Mouse (Mus musculus) lung, embryonic 15.5 days (tissue): ENCODE measurements around the gene Arl5c. TPM values are rescaled to one million over a fixed set of nuclear protein-coding genes. Genes with fewer than 3 reads are reported as not detected.
A peak's percentile ranks its signal among the peaks of the same experiment; 100 is the strongest.

ENCODE experiments used
- ATAC-seq: fragments of 200-750 bp; cut with Nextera tagmentation; 2 replicates; pipeline ENCODE4 v1.8.0; 2017; ENCODE audit warnings: moderate number of reproducible peaks, borderline replicate concordance; ENCODE audit not compliant: low FRiP score, low TSS enrichment; ENCODE audit errors: extremely low read depth
- H3K27ac ChIP-seq: fragments of 300-500 bp; sonication (generic); 2 replicates; pipeline ENCODE4 v1.5.1; 2015; ENCODE audit warnings: moderate library complexity, mild to moderate bottlenecking, inconsistent platforms
- H3K27me3 ChIP-seq: fragments of 300-500 bp; sonication (generic); 2 replicates; pipeline ENCODE4 v1.6.1; 2015; ENCODE audit warnings: inconsistent platforms
- H3K36me3 ChIP-seq: fragments of 300-500 bp; sonication (generic); 2 replicates; pipeline ENCODE4 v1.6.1; 2015; ENCODE audit warnings: inconsistent platforms
- H3K4me1 ChIP-seq: fragments of 300-500 bp; sonication (generic); 2 replicates; pipeline ENCODE4 v1.6.1; 2015; ENCODE audit warnings: inconsistent platforms
- H3K4me2 ChIP-seq: fragments of 300-500 bp; sonication (generic); 2 replicates; pipeline ENCODE4 v1.6.1; 2015; ENCODE audit warnings: inconsistent platforms, mild to moderate bottlenecking, moderate library complexity
- H3K4me3 ChIP-seq: fragments of 300-500 bp; sonication (generic); 2 replicates; pipeline ENCODE4 v1.5.1; 2015; ENCODE audit warnings: mild to moderate bottlenecking, inconsistent platforms
- H3K9ac ChIP-seq: fragments of 300-500 bp; sonication (generic); 2 replicates; pipeline ENCODE4 v1.6.1; 2015; ENCODE audit warnings: inconsistent platforms
- H3K9me3 ChIP-seq: fragments of 300-500 bp; sonication (generic); 2 replicates; pipeline ENCODE4 v1.6.1; 2016; ENCODE audit warnings: inconsistent platforms
- WGBS: fragments of 180-500 bp; shearing (Covaris S2); methylation state at CpG from one replicate; pipeline ENCODE4 v1.1.7; 2015; 5-methylcytosine and 5-hydroxymethylcytosine counted together
- polyA plus RNA-seq: library from polyadenylated mRNA; unstranded; fragments of >200 nt; fragmentation: Nextera tagmentation; extraction: Ambion mirVana; gene quantifications from 2 replicates; pipeline ENCODE4 v1.2.1, GENCODE M21; 2015

Arl5c gene
- polyA plus RNA-seq, 1 experiment from 2014 or later = 9.0 TPM

DNA sequence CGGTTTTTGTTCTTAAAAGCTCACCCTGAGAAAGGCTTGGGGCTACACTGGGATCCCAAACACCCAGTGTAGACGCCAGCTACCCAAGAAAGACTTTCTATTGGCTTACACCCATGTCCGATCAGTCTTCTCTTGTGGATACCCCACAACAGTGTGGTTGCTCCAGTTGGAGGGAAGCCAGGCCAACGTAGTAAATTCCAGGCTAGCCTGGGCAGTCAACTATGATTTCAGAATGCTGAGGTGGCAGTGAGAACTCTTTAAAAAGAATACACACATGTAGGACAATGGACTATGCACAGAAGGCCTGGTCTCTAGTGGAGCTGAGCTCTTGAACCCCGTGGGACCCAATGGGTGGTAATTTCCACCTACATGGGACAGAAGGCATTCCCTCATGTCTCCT lies 21.2 kb downstream of the Arl5c start:
- no peak overlapping the region for H3K4me2 ChIP-seq
- WGBS = 72% methylated on average over 5 of the region's 5 CpGs
- peaks cover 16% of the 10 kb centered on the region for H3K4me1 ChIP-seq
- no peak for ATAC-seq
- H3K4me3 ChIP-seq = no peak overlapping the region
- H3K27me3 ChIP-seq = no peaks in the 10 kb centered on the region
- no peak overlapping the region for H3K9ac ChIP-seq
- no peaks in the 10 kb centered on the region for H3K36me3 ChIP-seq
- H3K9me3 ChIP-seq = no peaks in the 10 kb centered on the region
- no peak overlapping the region for H3K27ac ChIP-seq

DNA sequence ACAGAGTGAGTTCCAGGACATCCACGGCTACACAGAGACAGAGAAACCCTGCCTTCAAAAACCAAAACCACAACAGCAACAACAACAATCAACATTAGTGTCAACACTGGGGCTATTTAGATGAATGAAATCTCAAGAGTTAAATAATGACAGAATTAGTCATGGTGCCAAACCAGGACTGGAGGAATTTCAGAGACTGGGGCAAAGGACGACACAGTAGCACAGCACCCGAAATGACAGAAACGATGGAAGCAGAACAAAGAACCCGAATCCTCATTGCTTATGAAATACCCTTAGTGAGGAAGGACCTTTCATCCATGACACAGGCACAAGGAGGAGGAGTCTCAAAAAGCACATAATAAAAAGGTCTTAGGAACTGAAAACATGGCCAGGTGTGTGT lies 21.8 kb downstream of the Arl5c start:
- H3K27me3 ChIP-seq = no peaks in the 10 kb centered on the region
- H3K4me2 ChIP-seq = no peak overlapping the region
- 83% methylated on average over 5 of the region's 5 CpGs for WGBS
- no peak for ATAC-seq
- no peaks in the 10 kb centered on the region for H3K36me3 ChIP-seq
- H3K4me3 ChIP-seq = no peak overlapping the region
- no peak overlapping the region for H3K27ac ChIP-seq
- H3K9ac ChIP-seq = no peak overlapping the region
- H3K9me3 ChIP-seq = no peaks in the 10 kb centered on the region
- H3K4me1 ChIP-seq = peaks cover 16% of the 10 kb centered on the region

GRCm38 (mm10) chr11:97972434-97972833 lies 23.5 kb downstream of the Arl5c start:
- Histone ChIP-seq H3K4me3 (no peak overlapping the region), H3K27me3 (no peaks in the 10 kb centered on the region; the same call in 1 of the 2 replicates), H3K36me3 (no peaks in the 10 kb centered on the region), H3K27ac (no peak overlapping the region), H3K4me2 (no peak overlapping the region), H3K9ac (no peak overlapping the region), H3K4me1 (peaks cover 16% of the 10 kb centered on the region), H3K9me3 (no peaks in the 10 kb centered on the region)
- WGBS = 56% methylated on average over 2 of the region's 2 CpGs
- ATAC-seq = no peak

GRCm38 (mm10) chr11:97971232-97971631 lies 24.7 kb downstream of the Arl5c start:
- Histone ChIP-seq H3K4me1 (peaks cover 16% of the 10 kb centered on the region), H3K9me3 (no peaks in the 10 kb centered on the region), H3K4me3 (no peak overlapping the region), H3K27me3 (no peaks in the 10 kb centered on the region; the same call in 1 of the 2 replicates), H3K36me3 (no peaks in the 10 kb centered on the region), H3K9ac (no peak overlapping the region), H3K4me2 (peak overlapping the region; percentile 32), H3K27ac (no peak overlapping the region; the same call in 1 of the 2 replicates)
- ATAC-seq = peak; percentile 87
- WGBS = 16% methylated on average over 7 of the region's 7 CpGs

- H3K4me3 ChIP-seq = no peak overlapping the region
- 53% methylated on average over 7 of the region's 7 CpGs for WGBS
- peaks cover 16% of the 10 kb centered on the region for H3K4me1 ChIP-seq
- no peak overlapping the region for H3K9ac ChIP-seq
- H3K9me3 ChIP-seq = no peaks in the 10 kb centered on the region
- H3K27ac ChIP-seq = no peak overlapping the region; the same call in 1 of the 2 replicates
- no peak for ATAC-seq
- no peaks in the 10 kb centered on the region for H3K36me3 ChIP-seq
- no peaks in the 10 kb centered on the region; the same call in 1 of the 2 replicates for H3K27me3 ChIP-seq
- peak overlapping the region; percentile 32 for H3K4me2 ChIP-seq
Measured at GRCm38 (mm10) chr11:97970771-97971170, 25.2 kb downstream of the Arl5c start.

GRCm38 (mm10) chr11:97968385-97968784 lies 27.6 kb downstream of the Arl5c start:
- Histone ChIP-seq H3K9me3 (no peaks in the 10 kb centered on the region), H3K4me1 (peaks cover 16% of the 10 kb centered on the region), H3K4me3 (no peak overlapping the region), H3K27ac (no peak overlapping the region), H3K27me3 (no peaks in the 10 kb centered on the region; the same call in 1 of the 2 replicates), H3K4me2 (no peak overlapping the region), H3K36me3 (no peaks in the 10 kb centered on the region), H3K9ac (no peak overlapping the region)
- no peak for ATAC-seq
- WGBS = 60% methylated on average over 5 of the region's 5 CpGs

DNA sequence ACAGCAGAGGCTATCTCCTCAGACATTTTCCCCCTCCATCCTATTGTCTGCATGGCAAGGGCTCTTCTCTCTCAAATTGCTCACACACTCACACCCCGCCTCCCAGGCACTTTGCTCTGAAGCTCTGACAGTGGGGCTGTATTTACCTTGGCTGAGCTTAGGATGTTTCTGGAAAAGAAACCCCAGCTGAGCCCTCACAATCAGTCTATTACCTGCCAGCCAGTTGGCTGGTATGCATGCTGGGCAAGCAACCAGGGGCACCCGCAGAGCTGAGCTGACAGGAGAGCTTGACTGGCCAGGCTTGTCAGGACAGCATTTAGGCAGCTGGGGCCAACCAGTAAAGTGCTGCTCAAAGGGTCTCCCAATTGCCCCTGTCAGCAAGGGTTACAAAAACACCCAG lies 28.9 kb downstream of the Arl5c start:
- H3K4me1 ChIP-seq = peaks cover 16% of the 10 kb centered on the region
- H3K4me3 ChIP-seq = no peak overlapping the region
- no peaks in the 10 kb centered on the region for H3K9me3 ChIP-seq
- ATAC-seq = no peak
- H3K36me3 ChIP-seq = no peaks in the 10 kb centered on the region
- no peaks in the 10 kb centered on the region; the same call in 1 of the 2 replicates for H3K27me3 ChIP-seq
- H3K4me2 ChIP-seq = no peak overlapping the region
- H3K27ac ChIP-seq = no peak overlapping the region
- WGBS = 33% methylated on average over 2 of the region's 2 CpGs
- no peak overlapping the region for H3K9ac ChIP-seq

DNA sequence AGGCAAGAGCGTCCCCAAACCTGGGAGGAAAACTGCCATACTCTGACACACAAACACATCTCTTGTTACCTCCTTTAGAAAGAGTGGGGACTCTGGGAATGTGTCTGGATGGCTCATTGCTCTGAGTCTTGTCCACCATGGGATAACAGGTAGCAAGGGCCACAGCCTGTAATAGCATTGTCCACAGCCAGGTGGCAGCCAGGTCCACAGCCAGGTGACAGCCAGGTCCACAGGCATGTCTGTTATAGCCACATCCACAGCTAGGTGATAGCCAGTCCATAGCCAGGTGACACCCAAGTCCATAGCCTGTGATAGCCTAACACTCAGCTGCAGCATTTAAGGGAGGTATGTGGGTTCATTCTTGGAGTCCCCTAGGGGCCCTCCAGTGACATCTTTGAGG lies 35.1 kb downstream of the Arl5c start:
- H3K9me3 ChIP-seq = no peaks in the 10 kb centered on the region
- WGBS = 76% methylated on average over 1 of the region's 1 CpGs
- H3K4me3 ChIP-seq = no peak overlapping the region
- no peaks in the 10 kb centered on the region for H3K27me3 ChIP-seq
- H3K27ac ChIP-seq = no peak overlapping the region
- no peaks in the 10 kb centered on the region for H3K4me1 ChIP-seq
- H3K36me3 ChIP-seq = no peaks in the 10 kb centered on the region
- ATAC-seq = 0 out of 2 replicates have a peak, but pooled peaks have one; percentile 3
- H3K4me2 ChIP-seq = no peak overlapping the region
- no peak overlapping the region for H3K9ac ChIP-seq

- Histone ChIP-seq H3K27ac (no peak overlapping the region), H3K4me2 (no peak overlapping the region), H3K4me1 (peaks cover 5% of the 10 kb centered on the region), H3K36me3 (no peaks in the 10 kb centered on the region), H3K9me3 (no peaks in the 10 kb centered on the region), H3K4me3 (no peak overlapping the region), H3K27me3 (no peaks in the 10 kb centered on the region), H3K9ac (no peak overlapping the region)
- no peak for ATAC-seq
- 47% methylated on average over 5 of the region's 5 CpGs for WGBS
Measured at GRCm38 (mm10) chr11:97959300-97959680, 36.7 kb downstream of the Arl5c start.

DNA sequence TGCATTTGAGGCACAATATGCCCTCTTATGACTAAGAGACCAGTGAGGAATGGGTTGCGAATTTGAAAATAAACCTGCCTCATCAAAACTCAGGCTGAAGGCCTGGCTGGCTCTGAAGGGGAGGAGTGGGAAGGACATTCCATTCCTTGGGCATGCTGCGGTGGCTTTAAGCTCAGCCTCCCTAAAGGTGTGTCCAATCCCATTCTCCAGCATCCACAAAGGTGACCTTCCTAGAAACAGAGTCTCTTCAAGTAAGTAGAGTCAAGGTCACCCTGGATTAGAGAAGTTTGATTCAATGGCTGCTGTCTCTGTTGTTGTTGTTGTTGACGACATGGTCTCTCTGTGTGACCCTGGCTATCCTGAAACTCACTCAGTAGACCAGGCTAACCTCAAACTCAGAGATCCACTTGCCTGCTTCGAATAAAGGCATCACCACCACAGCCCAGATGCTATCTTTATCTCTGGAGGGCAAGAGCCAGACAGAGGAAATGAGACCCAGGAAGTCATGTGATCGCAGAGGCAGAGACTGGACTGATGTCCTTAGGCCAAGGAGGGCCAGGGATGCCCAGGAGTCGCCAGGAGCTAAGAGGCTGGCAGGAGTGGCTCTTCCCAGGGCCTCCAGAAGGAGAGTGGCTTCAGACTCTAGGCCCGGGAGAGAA lies 37.2 kb downstream of the Arl5c start:
- Histone ChIP-seq H3K27ac (no peak overlapping the region), H3K9ac (no peak overlapping the region), H3K36me3 (no peaks in the 10 kb centered on the region), H3K4me2 (no peak overlapping the region), H3K27me3 (no peaks in the 10 kb centered on the region), H3K4me1 (peaks cover 9% of the 10 kb centered on the region), H3K9me3 (no peaks in the 10 kb centered on the region), H3K4me3 (no peak overlapping the region)
- no peak for ATAC-seq
- 66% methylated on average over 7 of the region's 7 CpGs for WGBS

DNA sequence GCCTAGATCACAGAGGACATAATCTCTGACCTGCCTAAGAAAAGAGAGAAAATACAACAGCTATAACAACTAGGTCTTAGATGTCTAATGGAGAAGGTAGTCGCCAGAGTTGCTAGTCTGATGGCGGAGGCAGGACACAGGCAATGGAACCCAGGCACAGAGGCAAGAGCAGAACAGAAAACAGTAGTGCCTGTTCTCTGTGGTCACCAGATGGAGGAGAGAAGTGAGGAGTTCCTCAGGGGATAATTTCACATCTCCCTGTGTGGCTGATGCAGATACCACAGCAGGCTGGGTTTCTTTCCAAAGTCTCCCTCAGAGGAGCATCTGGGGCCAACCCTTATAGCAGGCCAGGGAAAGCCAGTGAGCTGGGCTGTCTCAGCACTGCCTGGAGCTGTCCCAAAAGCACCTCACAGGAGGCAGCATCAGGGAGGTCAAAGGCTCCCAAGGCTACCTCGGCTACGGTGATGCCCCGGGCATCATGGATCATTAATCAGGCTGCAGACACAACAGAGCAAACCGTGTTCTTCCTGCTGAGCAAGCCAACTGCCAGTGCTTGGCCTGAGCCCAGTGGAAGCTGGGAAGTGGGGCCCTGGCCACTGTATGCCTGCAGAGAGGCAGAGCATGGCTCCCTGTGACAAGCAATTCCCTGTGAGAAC lies 38.9 kb downstream of the Arl5c start:
- Histone ChIP-seq H3K4me3 (no peak overlapping the region), H3K9ac (no peak overlapping the region), H3K27me3 (no peaks in the 10 kb centered on the region), H3K36me3 (no peaks in the 10 kb centered on the region), H3K4me2 (no peak overlapping the region), H3K4me1 (peaks cover 9% of the 10 kb centered on the region), H3K9me3 (no peaks in the 10 kb centered on the region), H3K27ac (no peak overlapping the region)
- WGBS = 44% methylated on average over 6 of the region's 6 CpGs
- ATAC-seq = no peak

GRCm38 (mm10) chr11:97955915-97956314 lies 40.1 kb downstream of the Arl5c start:
- Histone ChIP-seq H3K9me3 (no peaks in the 10 kb centered on the region), H3K9ac (no peak overlapping the region), H3K4me3 (no peak overlapping the region), H3K27ac (no peak overlapping the region), H3K4me2 (no peak overlapping the region), H3K27me3 (no peaks in the 10 kb centered on the region), H3K4me1 (peaks cover 9% of the 10 kb centered on the region), H3K36me3 (no peaks in the 10 kb centered on the region)
- no peak for ATAC-seq
- 74% methylated on average over 4 of the region's 4 CpGs for WGBS
